Mouse (Mus musculus): ENCODE results near the gene H2afz. TPM values are rescaled to one million over a fixed set of nuclear protein-coding genes. Genes with fewer than 3 reads are reported as not detected.
"Not testable (repeated sequence)": the region's sequence is repeated elsewhere in the genome, so short reads cannot be mapped to it uniquely, and the experiment has no call there.

Gene H2afz
- polyA plus RNA-seq, 1 experiment from 2014 or later = 2,195 TPM

- H3K27me3 ChIP-seq = no peaks in the 10 kb centered on the region
- peaks cover 32% of the 10 kb centered on the region for H3K36me3 ChIP-seq
Observed at GRCm38 (mm10) chr3:137893789-137894188, 29.5 kb downstream of the H2afz start.

GRCm38 (mm10) chr3:137895196-137895595 is 30.9 kb downstream of the H2afz start:
- Histone ChIP-seq H3K27ac (no peak overlapping the region), H3K4me2 (no peak overlapping the region), H3K36me3 (peaks cover 23% of the 10 kb centered on the region), H3K9ac (no peak overlapping the region), H3K4me3 (no peak overlapping the region), H3K27me3 (no peaks in the 10 kb centered on the region), H3K4me1 (no peaks in the 10 kb centered on the region), H3K9me3 (no peaks in the 10 kb centered on the region)
- no peak for ATAC-seq (ENCODE audit: borderline replicate concordance, extremely low read depth, low FRiP score, low TSS enrichment)
- 89% methylated on average over 3 of the region's 3 CpGs for WGBS

More at GRCm38 (mm10) chr3:137893789-137894188, 29.5 kb downstream of the H2afz start:
- ATAC-seq (ENCODE audit: borderline replicate concordance, extremely low read depth, low FRiP score, low TSS enrichment) = no peak
- Histone ChIP-seq H3K4me2 (no peak overlapping the region), H3K9ac (no peak overlapping the region), H3K27ac (no peak overlapping the region), H3K9me3 (no peaks in the 10 kb centered on the region), H3K4me1 (no peaks in the 10 kb centered on the region), H3K4me3 (no peak overlapping the region)
- WGBS = 86% methylated on average over 4 of the region's 4 CpGs

GRCm38 (mm10) chr3:137896386-137896785 is 32.1 kb downstream of the H2afz start:
- no peak overlapping the region for H3K9ac ChIP-seq
- H3K4me3 ChIP-seq = no peak overlapping the region
- peaks cover 23% of the 10 kb centered on the region for H3K36me3 ChIP-seq
- ATAC-seq (ENCODE audit: borderline replicate concordance, extremely low read depth, low FRiP score, low TSS enrichment) = no peak
- no peak overlapping the region for H3K4me2 ChIP-seq
- H3K27me3 ChIP-seq = no peaks in the 10 kb centered on the region
- 89% methylated on average over 4 of the region's 4 CpGs for WGBS
- H3K4me1 ChIP-seq = no peaks in the 10 kb centered on the region
- no peak overlapping the region for H3K27ac ChIP-seq
- no peaks in the 10 kb centered on the region for H3K9me3 ChIP-seq

GRCm38 (mm10) chr3:137896867-137897266 is 32.6 kb downstream of the H2afz start:
- ATAC-seq (ENCODE audit: borderline replicate concordance, extremely low read depth, low FRiP score, low TSS enrichment) = no peak
- Histone ChIP-seq H3K9me3 (no peaks in the 10 kb centered on the region), H3K4me1 (no peaks in the 10 kb centered on the region), H3K27ac (no peak overlapping the region), H3K4me3 (no peak overlapping the region), H3K9ac (no peak overlapping the region), H3K36me3 (peaks cover 23% of the 10 kb centered on the region), H3K4me2 (no peak overlapping the region), H3K27me3 (no peaks in the 10 kb centered on the region)
- WGBS = 89% methylated on average over 3 of the region's 3 CpGs

GRCm38 (mm10) chr3:137897685-137898084 is 33.4 kb downstream of the H2afz start:
- Histone ChIP-seq H3K4me1 (no peaks in the 10 kb centered on the region), H3K4me3 (no peak overlapping the region), H3K9ac (no peak overlapping the region), H3K4me2 (no peak overlapping the region), H3K36me3 (peaks cover 22% of the 10 kb centered on the region), H3K27me3 (no peaks in the 10 kb centered on the region), H3K9me3 (no peaks in the 10 kb centered on the region), H3K27ac (no peak overlapping the region)
- WGBS = 78% methylated on average over 5 of the region's 5 CpGs
- ATAC-seq (ENCODE audit: borderline replicate concordance, extremely low read depth, low FRiP score, low TSS enrichment) = no peak

GRCm38 (mm10) chr3:137900149-137900548 is 35.9 kb downstream of the H2afz start:
- Histone ChIP-seq H3K27ac (no peak overlapping the region), H3K27me3 (no peaks in the 10 kb centered on the region), H3K4me2 (no peak overlapping the region), H3K36me3 (peaks cover 32% of the 10 kb centered on the region), H3K4me1 (no peaks in the 10 kb centered on the region), H3K9ac (no peak overlapping the region), H3K9me3 (no peaks in the 10 kb centered on the region), H3K4me3 (no peak overlapping the region)
- no peak for ATAC-seq (ENCODE audit: borderline replicate concordance, extremely low read depth, low FRiP score, low TSS enrichment)
- 72% methylated on average over 10 of the region's 10 CpGs for WGBS

GRCm38 (mm10) chr3:137913093-137913492 is 48.8 kb downstream of the H2afz start:
- Histone ChIP-seq H3K9ac (no peak overlapping the region), H3K36me3 (no peaks in the 10 kb centered on the region), H3K9me3 (no peaks in the 10 kb centered on the region), H3K27ac (no peak overlapping the region), H3K4me3 (no peak overlapping the region), H3K4me2 (no peak overlapping the region), H3K27me3 (no peaks in the 10 kb centered on the region), H3K4me1 (peaks cover 9% of the 10 kb centered on the region)
- WGBS = 37% methylated on average over 2 of the region's 2 CpGs
- ATAC-seq (ENCODE audit: borderline replicate concordance, extremely low read depth, low FRiP score, low TSS enrichment) = no peak

- WGBS = 71% methylated on average over 1 of the region's 1 CpGs
- not testable (repeated sequence) for H3K27ac ChIP-seq; H3K4me2 ChIP-seq; H3K9me3 ChIP-seq; H3K36me3 ChIP-seq; ATAC-seq (ENCODE audit: borderline replicate concordance, extremely low read depth, low FRiP score, low TSS enrichment); H3K9ac ChIP-seq; H3K27me3 ChIP-seq; H3K4me3 ChIP-seq
- H3K4me1 ChIP-seq = peaks cover 16% of the 10 kb centered on the region
Observed at GRCm38 (mm10) chr3:137914567-137914966, 50.3 kb downstream of the H2afz start.

Other genes starting within 250 kb of the H2afz start
- 9.9 and 10.6 TPM in 2 replicates for gene Ddit4l, start 242.9 kb upstream of the H2afz start, polyA plus RNA-seq (2015; fragmentation: Nextera tagmentation; extraction: Ambion mirVana)
- gene Gm21962, start 193.0 kb upstream of the H2afz start, polyA plus RNA-seq (2015; fragmentation: Nextera tagmentation; extraction: Ambion mirVana) = not detected in 2 replicates
- gene Dnajb14, start 3.2 kb downstream of the H2afz start, polyA plus RNA-seq (2015; fragmentation: Nextera tagmentation; extraction: Ambion mirVana) = 10.3 and 10.8 TPM in 2 replicates
- gene Lamtor3, start 54.0 kb downstream of the H2afz start, polyA plus RNA-seq (2015; fragmentation: Nextera tagmentation; extraction: Ambion mirVana) = 104 and 110 TPM in 2 replicates
- 6.3 and 7.3 TPM in 2 replicates for gene Dapp1, start 117.1 kb downstream of the H2afz start, polyA plus RNA-seq (2015; fragmentation: Nextera tagmentation; extraction: Ambion mirVana)
- 0.48 and 0.64 TPM in 2 replicates for gene 1110002E22Rik, start 200.6 kb downstream of the H2afz start, polyA plus RNA-seq (2015; fragmentation: Nextera tagmentation; extraction: Ambion mirVana)
- gene Gm5105, start 202.9 kb downstream of the H2afz start, polyA plus RNA-seq (2015; fragmentation: Nextera tagmentation; extraction: Ambion mirVana) = 0.13 and 0.15 TPM in 2 replicates

Data from lung, embryonic 15.5 days (tissue).